Mouse (Mus musculus) kidney, adult 2 months (tissue): ENCODE data around the gene Dxo. TPM values are rescaled to one million over a fixed set of nuclear protein-coding genes. Genes with fewer than 3 reads are reported as not detected.
A peak's percentile ranks its signal among the peaks of the same experiment; 100 is the strongest.
"Not testable (repeated sequence)": the region's sequence is repeated elsewhere in the genome, so short reads cannot be mapped to it uniquely, and the experiment has no call there.

ENCODE experiments used
- DNase-seq: peaks from one replicate; pipeline ENCODE4 v3.0.0; 2021
- H3K27ac ChIP-seq: fragments of 200-500 bp; 2 replicates; pipeline ENCODE4 v1.5.1; 2012; ENCODE audit warnings: low read depth, low read length, control low read depth, inconsistent platforms; ENCODE audit not compliant: insufficient read depth
- H3K27me3 ChIP-seq: fragments of 200-500 bp; replicated peaks from 2 replicates; pipeline ENCODE4 v1.6.1; 2012; ENCODE audit warnings: mild to moderate bottlenecking, moderate library complexity, low read length, inconsistent platforms; ENCODE audit not compliant: control insufficient read depth, insufficient read depth
- H3K36me3 ChIP-seq: fragments of 200-500 bp; 2 replicates; pipeline ENCODE4 v1.6.1; 2012; ENCODE audit warnings: mild to moderate bottlenecking, moderate library complexity, low read length, inconsistent platforms; ENCODE audit not compliant: control insufficient read depth, insufficient read depth
- H3K4me1 ChIP-seq: fragments of 200-500 bp; 2 replicates; pipeline ENCODE4 v1.6.1; 2011; ENCODE audit warnings: low read length; ENCODE audit not compliant: control insufficient read depth, insufficient read depth
- H3K4me3 ChIP-seq: fragments of 200-500 bp; 2 replicates; pipeline ENCODE4 v1.5.1; 2011; ENCODE audit warnings: mild to moderate bottlenecking, low read depth, low read length, control low read depth; ENCODE audit not compliant: insufficient read depth
- CTCF ChIP-seq: fragments of 200-500 bp; conservative IDR thresholded peaks from 2 replicates; pipeline ENCODE4 v1.5.1; 2011; ENCODE audit warnings: low read depth, mild to moderate bottlenecking, control low read depth, low read length, moderate library complexity, mixed read lengths; ENCODE audit not compliant: insufficient read depth, insufficient read length
- POLR2A ChIP-seq: fragments of 200-500 bp; IDR thresholded peaks from one replicate; pipeline ENCODE4 v1.6.1; 2011; ENCODE audit warnings: low read depth, low read length, control low read depth
- whole genome bisulfite sequencing: fragments of 180-500 bp; shearing (Covaris S2); methylation state at CpG from one replicate; pipeline ENCODE4 v1.1.7; 2018; 5-methylcytosine and 5-hydroxymethylcytosine counted together
- polyA plus RNA-seq: library from polyadenylated mRNA; depleted of rRNA; stranded (reverse); fragments of >200 nt; gene quantifications from 2 replicates; pipeline ENCODE4 v1.2.3, GENCODE M21; 2012; rRNA removed

Gene Dxo
- polyA plus RNA-seq: 52.6 and 59.2 TPM in 2 replicates

DNA sequence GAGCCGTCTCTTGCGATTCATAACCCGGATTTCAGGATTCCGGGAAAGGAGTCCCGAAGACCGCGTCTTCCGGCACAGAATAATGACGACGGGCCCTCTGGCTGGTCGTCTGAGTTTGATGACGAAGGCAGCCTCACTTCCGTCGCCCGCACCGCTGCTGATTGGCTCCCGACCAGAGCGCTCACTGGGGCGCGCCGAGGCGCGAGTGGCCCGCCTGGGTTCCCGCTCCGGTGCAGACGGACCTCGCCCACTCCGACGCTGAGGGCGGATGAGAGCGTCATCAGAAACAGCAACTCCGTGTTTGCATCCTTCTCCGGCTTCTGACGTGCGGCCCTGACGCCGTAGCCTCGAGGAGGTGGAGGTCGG, at the start of gene Dxo, which contains the start of gene Stk19:
Dxo (plus strand) TSS at position 164 of the 366 bp plus-strand sequence.
Stk19 (minus strand) TSS at position 90 of the 366 bp plus-strand sequence.
- peak; percentile 98 for DNase-seq
- Histone ChIP-seq H3K27ac (peak within 1 kb of the TSS; percentile 24), H3K4me3 (peak within 1 kb of the TSS; percentile 73), H3K4me1 (peaks cover 10% of the 10 kb centered on the region), H3K36me3 (no peaks in the 10 kb centered on the region; the same call in 1 of the 2 replicates), H3K27me3 (no peaks in the 10 kb centered on the region)
- peak; percentile 71 for TF ChIP-seq POLR2A
- no peak for TF ChIP-seq CTCF
- WGBS: under 1% methylated on average over 40 of the region's 40 CpGs

DNA sequence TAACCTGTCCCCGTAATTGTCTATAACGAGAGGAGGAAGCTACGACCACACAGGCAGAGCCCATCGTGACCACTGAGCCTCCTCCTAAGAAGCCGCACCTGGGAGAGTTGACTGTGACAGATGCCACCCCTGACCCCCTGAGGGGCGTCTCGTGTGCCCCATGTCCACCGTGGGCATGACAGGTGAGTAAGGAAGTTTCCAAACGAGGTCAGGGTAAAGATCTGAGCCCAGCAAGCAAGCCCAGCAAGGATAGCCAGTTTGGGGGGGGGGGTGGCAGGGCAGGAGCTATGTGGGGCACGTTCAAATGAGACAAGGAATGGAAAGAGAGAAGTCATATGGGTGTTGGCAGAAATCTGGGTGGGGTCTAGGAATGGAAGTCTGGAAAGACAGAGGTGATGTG, 41.8 kb upstream of the Dxo start:
- 86% methylated on average over 10 of the region's 10 CpGs for WGBS
- H3K4me1 ChIP-seq: no peaks in the 10 kb centered on the region
- no peak overlapping the region for H3K4me3 ChIP-seq
- no peaks in the 10 kb centered on the region for H3K27me3 ChIP-seq
- H3K36me3 ChIP-seq: no peaks in the 10 kb centered on the region
- no peak for DNase-seq
- TF ChIP-seq POLR2A (no peak), CTCF (no peak)
- H3K27ac ChIP-seq: no peak overlapping the region

GRCm38 (mm10) chr17:34795633-34796032, 41.2 kb upstream of the Dxo start:
- peak; percentile 52 for DNase-seq
- WGBS: 56% methylated on average over 9 of the region's 9 CpGs

GRCm38 (mm10) chr17:34796311-34797140, 40.3 kb upstream of the Dxo start:
- Histone ChIP-seq H3K27me3 (no peaks in the 10 kb centered on the region), H3K36me3 (no peaks in the 10 kb centered on the region), H3K27ac (no peak overlapping the region), H3K4me3 (no peak overlapping the region), H3K4me1 (no peaks in the 10 kb centered on the region)
- peak; percentile 14 for DNase-seq
- WGBS: 88% methylated on average over 8 of the region's 8 CpGs
- TF ChIP-seq CTCF (no peak), POLR2A (no peak)

More at GRCm38 (mm10) chr17:34795633-34796032, 41.2 kb upstream of the Dxo start:
- H3K4me1 ChIP-seq: no peaks in the 10 kb centered on the region
- TF ChIP-seq CTCF (peak; percentile 56), POLR2A (no peak)
- H3K27ac ChIP-seq: no peak overlapping the region
- H3K27me3 ChIP-seq: no peaks in the 10 kb centered on the region
- no peaks in the 10 kb centered on the region for H3K36me3 ChIP-seq
- no peak overlapping the region for H3K4me3 ChIP-seq

DNA sequence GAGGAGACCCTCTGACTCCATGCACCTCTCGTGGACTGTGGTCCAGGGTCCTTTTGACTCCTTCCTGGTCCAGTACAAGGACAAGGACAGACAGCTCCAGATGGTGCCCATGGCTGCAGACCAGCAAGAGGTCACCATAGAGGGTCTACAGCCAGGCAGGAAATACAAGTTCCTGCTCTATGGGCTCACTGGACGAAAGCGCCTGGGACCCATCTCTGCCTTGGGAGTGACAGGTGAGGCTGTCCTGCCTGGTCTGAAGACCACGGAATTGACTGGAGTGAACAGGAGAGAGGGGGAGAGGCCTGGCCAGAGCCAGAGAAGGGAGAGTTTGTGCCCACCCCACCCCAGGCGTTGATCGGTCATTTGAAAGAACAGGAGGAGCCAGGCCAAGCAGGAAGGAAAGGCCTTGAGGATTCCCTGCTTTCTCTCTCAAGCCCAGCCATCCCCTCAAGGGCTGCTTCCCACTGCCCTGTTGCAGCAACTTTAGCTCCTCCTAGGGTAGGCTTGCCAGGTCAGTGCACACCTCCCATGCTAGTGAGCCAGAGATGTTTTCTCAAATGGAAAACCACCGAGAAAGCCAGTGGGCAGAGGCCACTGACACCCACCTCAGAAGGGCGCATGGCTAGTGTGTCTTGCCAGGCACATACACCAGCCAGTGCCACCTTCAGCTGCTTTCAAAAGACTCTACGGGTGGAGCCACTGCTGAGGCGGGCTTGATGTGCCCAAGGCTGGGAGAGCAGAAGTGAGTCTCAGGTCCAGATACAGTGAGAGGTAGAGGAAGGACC, 39.4 kb upstream of the Dxo start:
- not testable (repeated sequence) for H3K27me3 ChIP-seq, H3K4me3 ChIP-seq, H3K4me1 ChIP-seq, H3K36me3 ChIP-seq, H3K27ac ChIP-seq, DNase-seq
- 83% methylated on average over 10 of the region's 10 CpGs for WGBS

DNA sequence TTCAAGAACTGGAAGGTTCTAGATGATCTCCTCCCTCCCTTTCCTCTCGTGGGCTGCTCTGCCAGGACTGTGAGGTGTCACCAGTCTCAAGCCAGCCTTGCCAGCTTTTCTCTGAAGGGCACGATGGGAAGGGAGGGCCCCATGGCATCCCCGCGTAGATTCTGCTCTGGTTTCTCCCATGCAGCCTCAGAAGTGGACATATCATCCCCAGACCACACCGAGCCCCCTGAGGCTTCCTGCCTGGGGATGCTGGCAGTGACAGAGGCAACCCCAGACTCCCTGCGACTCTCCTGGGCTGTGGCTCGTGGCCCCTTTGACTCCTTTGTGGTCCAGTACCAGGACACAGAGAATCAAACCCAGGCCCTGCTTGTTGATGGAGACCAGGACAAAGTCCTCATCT, 38.7 kb upstream of the Dxo start:
- H3K27ac ChIP-seq, H3K27me3 ChIP-seq, H3K4me3 ChIP-seq, H3K36me3 ChIP-seq, H3K4me1 ChIP-seq, DNase-seq: not testable (repeated sequence)
- 82% methylated on average over 7 of the region's 7 CpGs for WGBS

DNA sequence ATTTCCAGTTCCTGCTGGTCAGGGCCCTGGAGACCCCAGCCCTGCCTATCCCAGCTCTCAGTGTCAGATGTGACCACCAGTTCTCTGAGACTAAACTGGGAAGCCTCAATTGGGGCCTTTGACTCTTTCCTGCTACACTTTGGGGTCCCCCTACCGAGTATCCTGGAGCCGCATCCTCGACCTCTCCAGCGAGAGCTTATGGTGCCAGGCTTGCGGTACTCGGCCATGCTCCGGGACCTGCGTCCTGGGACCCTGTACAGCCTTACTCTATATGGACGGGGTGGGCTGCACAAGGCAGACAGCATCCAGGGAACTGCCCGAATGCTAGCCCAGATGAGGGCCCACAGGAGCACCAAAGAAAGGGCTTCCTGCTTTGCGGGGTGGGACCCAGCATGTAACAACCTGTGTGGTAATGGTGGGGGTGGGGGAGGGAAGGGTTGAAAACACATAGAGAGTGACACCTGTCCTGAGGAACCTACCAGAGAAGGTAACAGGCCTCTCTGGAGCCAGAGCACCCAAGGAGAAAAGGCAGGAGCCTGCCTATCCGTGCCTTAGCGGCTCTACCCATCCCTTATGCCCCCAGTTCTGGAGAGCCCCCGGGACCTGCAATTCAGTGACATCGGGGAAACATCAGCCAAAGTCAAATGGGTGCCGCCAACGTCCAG, 37.8 kb upstream of the Dxo start:
- H3K27me3 ChIP-seq: no peaks in the 10 kb centered on the region
- H3K4me3 ChIP-seq: no peak overlapping the region
- TF ChIP-seq CTCF (no peak), POLR2A (no peak)
- no peaks in the 10 kb centered on the region for H3K36me3 ChIP-seq
- WGBS: 94% methylated on average over 17 of the region's 17 CpGs
- no peaks in the 10 kb centered on the region for H3K4me1 ChIP-seq
- H3K27ac ChIP-seq: no peak overlapping the region
- DNase-seq: no peak
